Mouse (Mus musculus) R1 (cell line): ENCODE data around the gene Igsf3.
A peak's percentile ranks its signal among the peaks of the same experiment; 100 is the strongest.

Source experiments
- DNase-seq: peaks from one replicate; pipeline ENCODE4 v3.0.0-alpha.2; 2018; ENCODE audit warnings: low read depth, low spot score

The Igsf3 gene

DNA sequence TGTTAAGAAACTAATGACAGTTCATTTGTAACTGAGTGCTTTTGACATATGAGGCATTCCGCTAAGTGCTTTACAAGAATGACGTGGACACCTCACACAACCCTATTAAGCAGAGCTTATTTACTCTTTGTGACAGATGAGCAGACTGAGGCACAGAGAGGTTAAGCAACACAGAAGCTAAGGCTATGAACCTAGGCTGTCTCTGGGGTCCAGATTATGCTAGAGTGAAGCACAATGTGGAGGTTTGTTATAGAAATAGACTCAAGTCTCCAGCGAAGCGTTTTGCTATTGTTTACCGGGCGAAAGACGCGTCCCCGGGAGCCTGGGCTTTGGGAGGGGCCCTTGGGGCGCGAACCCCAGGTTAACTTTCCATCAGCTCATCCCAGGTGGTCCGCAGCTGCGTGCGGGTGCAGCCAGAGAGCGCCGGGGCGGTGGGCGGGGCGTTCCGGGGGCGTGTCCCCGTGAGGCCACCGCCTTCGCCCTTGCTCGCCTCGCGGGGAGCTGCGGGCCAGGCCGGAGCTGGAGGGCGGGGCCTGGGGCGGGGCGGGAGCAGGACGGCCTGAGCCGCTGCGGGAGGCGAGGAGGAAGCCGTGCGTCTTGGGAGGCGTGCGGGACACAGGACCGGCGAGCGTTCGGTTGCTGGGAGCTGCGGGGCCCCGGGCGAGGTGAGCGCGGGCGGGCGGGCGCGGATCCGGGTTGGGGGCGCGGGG, at the start of gene Igsf3:
Gene Igsf3 (plus strand): TSS at position 546 of the 710 bp plus-strand sequence.
- DNase-seq, result peak; percentile 85

DNA sequence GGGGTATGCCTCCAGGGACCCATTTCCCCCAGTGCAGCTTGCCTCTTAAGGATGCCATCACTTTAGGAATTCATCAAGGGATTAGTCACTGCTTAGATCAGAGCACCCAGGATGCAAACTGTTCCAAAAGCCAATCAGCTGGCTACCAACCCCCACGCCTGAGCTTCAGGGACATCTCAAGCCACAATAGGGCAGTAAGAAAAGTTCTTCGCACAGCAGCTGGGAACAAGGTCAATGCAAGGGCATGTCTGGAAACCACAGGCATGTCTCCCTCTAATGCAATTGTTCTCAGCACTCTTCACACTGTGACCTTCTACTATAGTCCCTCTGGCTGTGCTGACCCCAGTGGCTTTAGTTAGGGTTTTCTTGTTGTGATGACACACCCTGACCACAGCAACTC, 49.6 kb upstream of the Igsf3 start:
- peak; percentile 78 for DNase-seq

DNA sequence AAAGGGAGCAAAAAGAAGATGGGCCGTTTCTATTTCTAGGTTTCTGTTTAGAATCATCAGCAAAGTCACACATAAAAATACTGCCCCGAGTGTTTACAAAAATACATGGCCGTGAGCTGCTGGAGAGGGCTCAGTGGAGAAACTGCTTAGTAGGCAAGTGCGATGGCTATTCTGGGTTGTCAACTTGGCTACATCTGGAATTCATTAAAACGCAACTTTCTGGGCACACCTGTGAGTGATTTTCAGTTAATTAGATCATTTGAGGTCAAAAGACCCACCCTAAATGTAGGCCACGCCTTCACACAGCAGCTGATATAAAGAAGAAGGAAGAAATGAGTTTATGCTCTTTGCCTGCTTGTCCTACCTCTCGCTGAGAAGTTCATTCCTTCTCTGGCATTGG, 48.3 kb upstream of the Igsf3 start:
- no peak for DNase-seq

DNA sequence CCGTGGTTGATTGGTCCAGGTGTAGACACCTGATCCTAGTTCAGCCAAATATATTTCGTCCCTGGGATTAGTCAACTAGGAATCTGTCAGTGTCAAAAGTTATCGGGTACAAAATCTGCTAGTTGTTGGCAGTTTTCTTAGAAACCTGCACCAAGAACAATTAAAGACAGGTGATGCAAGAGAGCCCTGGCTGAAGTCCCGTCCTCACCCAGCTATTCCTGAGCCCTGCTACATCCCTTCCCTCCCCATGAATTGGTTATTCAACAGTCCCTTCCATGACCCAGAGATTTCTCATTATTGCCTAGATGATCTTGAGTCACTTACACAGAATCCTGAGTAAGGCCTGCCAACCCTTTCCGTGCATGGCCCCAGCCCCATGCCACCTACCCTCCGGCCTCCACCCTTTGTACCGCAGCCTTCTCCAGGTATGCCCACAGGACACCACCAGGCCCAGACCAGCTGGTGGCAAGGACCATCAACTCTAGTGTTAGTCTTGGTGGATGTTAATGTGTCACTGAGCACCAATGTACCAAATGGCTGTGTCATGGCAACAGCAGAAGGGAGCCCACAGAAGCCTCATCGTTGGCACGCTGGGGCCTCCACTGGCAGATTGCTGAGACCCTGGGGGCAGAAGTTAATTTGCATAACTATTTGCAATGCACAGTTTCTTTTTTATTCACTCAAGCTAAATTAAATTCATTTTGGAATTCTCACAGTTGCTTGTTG, 33.5 kb upstream of the Igsf3 start:
- no peak for DNase-seq

DNA sequence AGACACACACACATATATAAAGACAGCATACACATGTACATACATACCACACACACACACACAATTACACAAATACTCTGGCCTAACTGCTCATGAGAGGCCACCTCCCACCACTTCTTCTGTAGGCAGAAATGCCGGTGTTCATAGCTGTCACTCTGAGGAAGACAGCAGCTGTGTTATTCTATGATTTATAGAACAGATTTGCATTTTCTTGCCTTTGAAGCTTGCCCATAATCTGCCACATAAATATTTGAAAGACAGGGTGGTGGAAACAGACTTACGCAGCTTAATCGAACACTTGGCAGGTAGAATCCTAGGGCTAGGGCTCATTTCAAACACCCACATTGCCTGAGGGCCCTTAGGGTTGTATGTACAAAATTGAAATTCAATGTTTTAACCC, 32.6 kb upstream of the Igsf3 start:
- DNase-seq, result no peak

DNA sequence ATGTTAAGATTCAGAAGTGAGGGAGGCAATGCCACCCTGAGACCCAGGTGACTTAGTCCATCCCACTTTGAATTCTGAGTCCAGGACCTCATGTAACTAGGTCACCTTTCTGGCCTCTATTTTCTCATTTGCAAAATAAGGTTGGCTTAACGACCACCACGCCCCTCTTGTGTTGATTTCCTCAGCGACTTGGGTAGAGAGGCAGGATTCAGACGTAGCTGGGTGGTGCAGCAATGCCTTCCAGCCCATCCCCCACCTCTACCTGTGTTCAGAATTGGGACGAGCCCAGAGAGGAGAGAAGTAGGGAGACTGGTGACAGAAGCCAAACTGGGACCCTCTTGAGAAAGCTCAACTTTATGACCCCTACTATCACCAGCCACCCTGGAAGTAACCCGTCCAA, 31.6 kb upstream of the Igsf3 start:
- peak; percentile 25 for DNase-seq

DNA sequence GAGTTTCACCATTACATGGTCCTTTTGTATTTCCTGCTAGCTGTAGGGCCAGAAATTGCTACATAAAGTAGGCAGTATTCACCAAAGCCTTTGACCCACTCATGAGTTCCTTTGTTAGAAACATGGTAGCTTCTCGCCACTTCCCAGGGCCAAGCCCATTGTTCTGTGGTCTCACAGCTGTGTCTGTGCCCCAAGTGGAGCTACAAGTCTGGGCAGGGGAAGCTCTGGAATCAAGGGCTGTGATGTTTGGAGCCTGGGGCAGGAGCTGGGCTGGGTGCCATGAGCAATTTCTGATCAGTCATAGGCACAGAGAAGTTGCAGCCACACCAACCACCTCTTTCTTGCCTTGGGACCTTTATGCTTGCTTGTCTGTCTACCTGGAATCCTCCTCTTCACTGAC, 30.1 kb upstream of the Igsf3 start:
- DNase-seq, result no peak

DNA sequence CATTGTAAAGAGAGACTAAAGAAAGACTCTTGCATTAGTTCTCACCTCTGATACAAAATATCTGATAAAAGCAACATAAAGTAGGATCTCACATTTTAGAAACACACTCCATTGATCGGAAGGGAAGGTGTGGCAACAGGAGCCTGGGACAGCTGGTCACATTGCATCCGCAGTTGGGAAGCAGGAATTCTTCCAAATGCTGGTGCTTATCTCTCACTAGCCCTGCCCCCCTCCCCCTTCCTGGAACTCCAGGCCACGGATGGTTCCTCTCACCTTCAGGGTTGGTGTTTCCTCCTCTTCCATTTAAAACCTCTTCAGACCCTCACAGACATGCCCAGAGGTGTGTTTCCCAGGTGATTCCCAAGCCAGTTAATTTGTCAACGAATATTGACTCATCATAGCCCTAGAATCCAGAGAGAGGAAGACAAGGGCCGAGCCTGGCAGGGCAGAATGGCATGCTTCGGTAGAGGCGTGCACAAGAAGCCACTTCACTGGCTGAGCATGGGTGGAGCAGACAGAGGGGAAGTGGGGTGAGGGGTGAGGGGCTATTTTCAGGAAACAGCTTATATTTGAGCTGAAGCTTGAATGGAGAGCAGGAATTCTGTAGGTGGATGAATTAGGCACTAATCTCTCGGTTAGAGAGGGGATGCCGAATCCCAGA, 28.3 kb upstream of the Igsf3 start:
- no peak for DNase-seq

DNA sequence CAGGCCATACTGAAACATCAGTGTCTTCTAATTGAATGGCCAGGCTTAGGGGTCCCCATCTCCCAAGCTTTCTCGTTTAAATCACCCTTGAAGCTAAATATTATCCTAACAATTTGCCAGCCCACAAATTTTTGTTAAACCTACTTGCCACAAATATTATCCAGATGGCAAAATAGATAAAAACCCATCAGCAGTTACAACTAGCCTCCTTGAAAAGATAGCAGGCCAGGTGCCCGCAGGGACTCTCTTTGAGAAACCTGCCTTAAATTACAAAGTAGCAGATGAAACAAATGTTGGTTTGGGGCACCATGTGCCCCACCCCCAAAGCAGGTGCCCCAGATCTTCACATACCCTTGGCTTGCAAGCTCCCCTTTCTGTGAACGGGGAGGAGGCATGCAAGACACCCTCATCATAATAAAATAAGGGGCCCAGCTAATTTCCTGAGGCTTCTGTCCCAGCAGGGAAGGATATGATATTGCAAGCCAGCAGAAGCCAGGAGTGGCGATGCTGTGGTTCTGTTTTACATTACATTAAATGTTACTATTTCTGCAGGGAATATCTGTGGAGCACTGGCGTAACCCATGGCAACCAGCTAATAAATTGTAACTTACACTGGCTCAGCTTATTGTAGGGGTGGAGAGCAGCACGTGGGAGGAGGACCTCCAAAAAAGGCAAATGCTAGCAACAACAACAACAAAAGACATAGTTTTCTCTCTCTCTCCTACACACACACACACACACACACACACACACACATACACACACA, 27.2 kb upstream of the Igsf3 start:
- DNase-seq, result no peak

DNA sequence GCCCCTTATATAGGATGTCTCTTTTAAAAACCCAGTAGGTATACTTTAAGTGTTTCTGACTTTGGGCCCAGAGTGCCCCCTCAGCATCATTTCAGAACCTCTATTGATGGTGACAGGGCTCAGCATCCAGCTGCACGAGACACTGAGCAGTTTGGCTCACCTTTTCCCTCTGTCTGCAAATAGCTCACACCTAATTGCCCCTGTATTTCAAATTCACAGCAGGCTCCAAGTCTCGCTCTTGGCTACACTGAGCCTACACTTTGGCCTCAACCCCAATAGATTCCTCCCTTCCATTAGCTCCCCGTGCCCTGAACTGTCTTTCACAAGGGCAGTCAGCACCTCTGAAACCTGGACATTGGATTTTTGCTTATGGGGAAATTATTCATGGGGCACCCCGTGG, 26.5 kb upstream of the Igsf3 start:
- no peak for DNase-seq

DNA sequence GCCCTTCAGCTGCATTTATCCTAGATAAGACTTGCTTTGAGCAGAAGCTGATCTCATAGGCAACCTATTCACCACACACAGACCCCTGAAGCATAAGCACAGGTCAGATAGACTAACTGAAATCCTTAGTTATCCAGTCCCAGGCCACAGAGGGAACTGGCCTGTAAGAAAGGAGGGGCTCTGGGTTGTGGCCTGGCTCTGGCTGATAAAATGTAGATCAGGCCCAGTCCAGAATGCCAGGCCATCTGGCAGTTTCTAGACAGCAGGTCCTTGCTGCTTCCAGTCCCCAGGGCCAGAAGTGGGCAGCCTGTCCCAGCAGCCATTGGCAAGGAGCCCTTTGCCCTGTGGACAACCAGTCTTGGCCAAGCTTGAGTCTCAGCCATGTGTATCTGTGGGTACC, 22.4 kb upstream of the Igsf3 start:
- DNase-seq, result no peak

DNA sequence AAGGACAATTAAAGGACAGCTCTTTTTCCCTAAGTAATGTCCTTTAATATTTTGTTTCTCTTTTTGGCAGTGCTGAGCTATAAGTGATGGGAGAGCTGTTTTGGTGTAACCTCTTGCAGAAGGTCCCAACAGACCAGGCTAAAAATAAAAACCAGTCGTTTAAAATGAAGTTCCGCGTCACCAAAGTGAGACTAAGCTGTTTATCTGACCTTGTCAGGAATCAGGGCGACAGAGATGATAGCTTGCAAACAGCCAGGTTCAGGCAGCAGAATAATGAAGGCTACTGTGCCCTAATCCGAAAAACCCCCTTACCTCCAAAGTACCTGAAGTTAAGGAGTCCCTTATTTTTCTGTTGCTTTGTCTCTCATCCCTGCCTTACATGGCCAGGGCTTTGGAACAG, 21.2 kb upstream of the Igsf3 start:
- DNase-seq, result no peak

DNA sequence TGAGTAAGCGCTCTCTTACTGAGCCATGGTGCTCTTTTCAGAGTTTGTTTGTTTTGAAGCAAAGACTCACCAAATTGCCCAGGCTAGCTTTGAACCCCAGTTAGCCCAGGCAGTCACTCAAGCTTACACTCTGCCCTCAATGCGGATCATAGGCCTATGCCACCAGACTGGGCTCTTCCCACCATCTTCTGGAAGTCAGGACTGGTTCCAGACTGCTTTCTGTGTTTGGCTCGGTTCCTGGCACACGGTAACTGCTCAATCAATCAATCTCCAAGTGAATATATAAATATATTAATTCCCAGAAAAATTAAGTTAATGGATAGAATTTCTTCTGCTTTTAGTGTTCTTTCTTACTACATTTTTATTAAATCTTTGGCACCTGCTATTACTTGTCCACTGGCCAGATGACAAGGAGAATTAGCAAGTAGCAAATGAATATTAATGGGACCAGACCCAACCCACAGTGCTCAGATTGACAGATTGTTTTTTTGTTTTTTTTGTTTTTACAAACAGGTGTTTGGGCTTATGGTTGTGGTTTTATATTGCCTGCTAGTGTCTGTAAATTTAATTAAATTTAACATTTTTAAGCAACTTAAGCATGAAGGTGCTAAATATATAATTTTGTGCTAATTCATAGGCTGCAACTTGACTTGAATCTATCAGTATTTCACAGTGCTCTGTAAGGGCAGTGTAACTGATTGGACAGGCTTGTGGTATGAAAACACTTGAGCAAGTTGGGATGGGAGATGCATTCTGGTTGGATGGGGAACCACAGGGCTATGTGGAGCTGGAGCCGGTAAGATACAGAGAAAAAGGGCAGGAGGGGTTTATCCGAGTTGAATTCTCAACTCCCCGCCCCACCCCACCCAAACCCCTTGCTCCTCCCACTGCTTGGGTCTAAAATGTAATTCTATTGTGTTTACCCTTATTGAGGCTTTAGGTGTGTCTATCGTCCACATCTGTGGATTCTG, 20.0 kb upstream of the Igsf3 start:
- DNase-seq, result peak; percentile 27

DNA sequence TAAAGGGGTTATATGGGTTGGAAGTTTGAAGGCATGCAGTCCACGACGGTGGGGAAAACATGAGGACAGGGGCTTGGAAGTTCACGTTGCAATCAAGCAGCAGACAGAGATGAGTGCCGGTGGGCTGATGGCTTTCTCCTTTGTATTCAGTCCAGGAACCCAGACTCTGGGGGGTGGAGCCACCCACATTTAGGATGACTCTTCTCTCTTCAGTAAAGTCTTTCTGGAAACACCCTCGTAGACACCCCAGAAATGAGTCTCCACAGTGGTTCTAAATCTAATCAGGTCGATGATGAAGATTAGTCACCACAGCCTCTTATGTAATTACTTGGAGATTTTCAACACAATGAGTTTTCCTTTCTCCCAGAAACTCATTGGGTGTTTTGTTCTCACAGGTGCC, 16.1 kb upstream of the Igsf3 start:
- no peak for DNase-seq

DNA sequence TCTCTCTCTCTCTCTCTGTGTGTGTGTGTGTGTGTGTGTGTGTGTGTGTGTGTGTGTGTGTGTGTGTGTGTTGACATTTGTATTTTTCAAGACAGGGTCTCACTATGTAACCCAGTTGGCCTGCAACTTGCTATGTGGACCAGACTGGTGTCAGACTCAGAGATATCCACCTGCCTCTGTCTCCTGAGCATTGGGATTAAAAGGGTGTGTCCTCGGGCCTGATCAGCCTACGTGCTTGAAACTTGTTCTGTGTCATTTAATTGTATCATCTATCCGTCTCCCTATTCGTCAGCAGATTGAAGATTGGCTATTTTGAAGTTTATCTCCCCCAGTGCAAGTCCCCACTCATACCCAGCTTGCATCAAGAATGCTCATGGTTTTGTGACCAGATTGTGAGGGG, 14.5 kb upstream of the Igsf3 start:
- no peak for DNase-seq

DNA sequence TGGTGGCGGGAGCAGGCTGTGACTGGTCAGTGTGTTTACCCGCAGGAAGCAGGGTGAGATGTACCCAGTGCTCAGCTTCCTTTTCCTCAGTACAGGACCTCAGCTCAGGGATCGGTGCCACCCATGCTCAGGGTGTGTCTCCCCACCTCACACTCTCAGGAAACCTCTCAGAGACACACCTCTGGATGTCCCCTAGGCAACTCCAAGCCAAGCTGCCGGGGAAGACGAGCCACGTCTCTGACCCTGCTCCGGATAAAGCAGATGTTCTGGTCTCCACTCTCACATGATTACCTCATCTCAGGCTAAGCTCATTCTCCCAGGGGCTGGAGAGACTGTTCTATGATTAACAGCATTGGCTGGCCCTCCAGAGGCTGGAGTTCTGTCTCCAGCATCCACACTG, 13.3 kb upstream of the Igsf3 start:
- DNase-seq, result peak; percentile 54

DNA sequence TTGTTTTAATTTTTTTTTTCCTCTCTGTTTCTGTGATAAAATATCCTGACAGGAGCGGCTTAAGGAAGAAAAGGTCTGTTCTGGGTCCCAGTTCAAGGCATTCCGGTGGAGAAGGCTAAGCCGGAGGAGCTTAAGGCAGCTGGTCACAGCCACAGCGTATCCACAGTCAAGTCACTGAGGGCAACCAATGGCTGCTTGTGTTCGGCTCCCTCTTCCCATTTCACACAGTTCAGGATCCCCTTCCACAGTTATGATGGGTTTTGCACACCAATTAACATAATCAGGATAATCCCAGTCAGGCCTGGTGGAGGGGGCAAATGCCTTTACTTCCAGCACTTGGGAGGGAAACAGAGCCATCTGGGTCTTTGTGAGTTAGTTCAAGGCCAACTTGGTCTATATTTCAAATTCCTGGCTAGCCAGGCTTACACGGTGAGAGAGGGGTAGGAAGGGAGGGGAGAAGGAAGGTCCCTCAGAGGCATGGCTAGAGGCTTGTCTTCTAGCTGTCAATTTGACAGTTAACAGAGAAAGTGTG, 11.7 kb upstream of the Igsf3 start:
- DNase-seq, result no peak

DNA sequence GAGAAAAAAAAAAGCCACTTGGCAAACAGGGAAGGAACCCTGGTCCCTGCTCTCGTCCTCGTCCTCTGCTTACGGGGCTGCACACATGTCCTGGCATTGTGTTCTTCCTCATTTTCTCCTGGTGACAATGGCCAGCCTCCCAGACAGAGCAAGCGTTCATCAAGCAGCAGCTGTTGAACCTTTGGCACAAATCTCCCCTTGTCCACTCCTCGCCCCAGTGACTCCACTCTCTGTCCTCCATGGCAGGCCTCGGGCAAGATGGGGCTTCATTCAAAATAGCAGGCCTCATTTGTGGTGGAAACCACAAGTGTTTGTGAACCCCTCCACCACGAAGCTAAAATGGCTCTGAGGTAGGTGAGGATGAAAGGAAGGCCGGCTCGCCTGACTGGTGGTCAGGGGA, 11.0 kb upstream of the Igsf3 start:
- DNase-seq, result no peak

DNA sequence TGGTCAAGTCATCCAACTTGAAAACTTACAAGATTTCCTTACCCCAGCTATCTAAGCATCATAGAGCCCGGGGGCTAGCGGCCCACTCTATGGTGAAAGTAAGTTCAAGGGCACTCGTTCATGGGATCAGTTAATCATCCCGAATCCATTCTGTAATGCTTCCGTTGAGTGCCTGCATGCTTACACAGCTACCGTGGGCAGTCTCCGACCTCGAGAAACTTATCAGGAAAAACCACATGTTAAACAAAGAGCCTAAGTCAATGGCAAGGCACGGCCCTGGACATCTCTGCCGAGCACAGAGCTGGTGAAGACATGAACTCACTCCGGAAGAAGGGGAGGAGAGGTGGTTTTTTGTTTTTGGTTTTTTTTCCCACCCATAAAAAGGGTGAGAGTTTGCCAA, 9.5 kb upstream of the Igsf3 start:
- no peak for DNase-seq

DNA sequence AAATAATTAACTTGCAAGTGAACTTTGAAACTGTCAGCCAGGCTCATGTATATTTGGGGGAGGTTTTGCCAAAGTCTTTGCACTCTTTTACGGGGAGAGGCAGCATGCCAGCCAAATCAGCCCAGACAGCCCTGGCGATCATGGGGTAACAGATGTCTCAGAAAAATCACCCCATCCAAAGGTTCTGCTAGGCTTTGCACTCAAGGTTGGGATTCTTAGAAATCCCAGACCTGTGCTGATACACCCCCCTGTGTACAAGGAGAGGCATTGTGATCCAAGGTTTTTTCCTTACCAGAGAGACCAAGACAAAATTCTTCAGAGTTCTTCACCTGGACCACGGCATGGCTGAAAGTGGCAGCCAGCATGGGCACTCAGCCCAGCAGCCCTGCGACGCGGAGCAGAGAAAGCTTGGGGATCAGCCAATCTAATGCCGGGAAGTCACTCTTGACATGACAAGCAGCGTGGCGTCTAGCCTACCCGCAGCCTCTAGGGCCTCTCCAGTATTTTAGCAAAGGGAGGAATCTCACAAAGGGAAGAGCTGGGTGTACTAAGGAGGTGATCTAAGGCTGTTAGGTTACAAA, 7.5 kb upstream of the Igsf3 start:
- DNase-seq, result no peak
